Mouse (Mus musculus) kidney, postnatal 4 days (tissue): Measurements from ENCODE around the gene Sat2.
A peak's percentile ranks its signal among the peaks of the same experiment; 100 is the strongest.

ENCODE experiments used
- DNase-seq, 2 experiments: peaks; one replicate each; pipeline ENCODE4 v3.0.0; 2021; ENCODE audit warnings: mixed read lengths in 2 of 2

Sat2 gene

DNA sequence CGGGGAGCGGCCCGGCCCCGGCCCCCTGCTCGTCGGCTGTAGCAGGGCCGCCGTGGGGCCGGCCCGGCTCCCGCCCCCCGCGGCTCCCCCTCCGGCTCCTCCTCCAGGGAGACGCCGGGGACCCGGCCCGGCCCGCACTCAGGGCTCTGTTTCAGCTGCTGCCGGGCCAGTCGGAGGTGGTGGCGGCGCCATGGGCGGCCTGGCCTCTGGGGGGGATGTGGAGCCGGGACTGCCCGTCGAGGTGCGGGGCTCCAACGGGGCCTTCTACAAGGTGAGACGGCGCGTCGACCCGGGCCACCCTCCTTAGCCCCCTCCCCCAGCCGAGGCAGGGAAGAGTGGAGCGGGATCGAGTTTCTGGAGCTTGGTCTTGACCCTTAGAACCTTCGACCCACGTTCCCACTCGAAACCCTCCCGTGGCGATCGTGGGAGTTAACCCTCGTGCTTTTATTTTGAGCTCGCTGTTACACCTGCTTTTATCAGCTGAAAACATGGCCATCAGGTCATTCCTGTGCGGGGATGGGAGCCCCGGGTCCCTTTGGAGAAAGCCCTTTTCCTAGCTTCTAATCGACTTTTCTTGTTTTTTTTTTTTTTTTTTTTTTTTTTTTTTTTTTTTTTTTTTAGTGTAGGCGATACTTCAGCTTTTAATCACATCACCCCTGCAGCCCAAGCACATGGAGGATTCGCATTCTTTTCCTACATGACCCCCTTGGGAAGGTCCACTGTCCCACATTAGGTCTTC is 11.5 kb downstream of the Sat2 start:
- DNase-seq, result peak in 1 of 2 experiments; percentile 87

DNA sequence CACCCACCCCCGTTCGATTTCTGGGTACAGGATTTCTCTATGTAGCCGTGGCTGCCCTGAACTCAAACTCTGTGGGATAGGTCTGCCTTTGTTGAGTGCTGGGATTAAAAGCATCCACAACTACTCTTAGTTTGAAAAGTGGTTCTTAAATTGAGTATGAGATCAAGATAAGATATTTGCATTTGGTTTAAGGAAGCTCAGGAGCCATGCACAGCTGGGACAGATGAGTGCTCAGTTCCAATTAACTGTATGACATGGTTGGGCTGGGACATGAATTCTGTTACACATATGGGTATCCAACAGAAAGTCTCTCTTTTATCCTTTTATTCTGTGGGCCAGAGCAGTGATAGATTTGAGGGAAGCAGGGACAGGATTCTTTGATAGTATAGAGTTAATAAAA is 13.6 kb downstream of the Sat2 start:
- no peak for DNase-seq

DNA sequence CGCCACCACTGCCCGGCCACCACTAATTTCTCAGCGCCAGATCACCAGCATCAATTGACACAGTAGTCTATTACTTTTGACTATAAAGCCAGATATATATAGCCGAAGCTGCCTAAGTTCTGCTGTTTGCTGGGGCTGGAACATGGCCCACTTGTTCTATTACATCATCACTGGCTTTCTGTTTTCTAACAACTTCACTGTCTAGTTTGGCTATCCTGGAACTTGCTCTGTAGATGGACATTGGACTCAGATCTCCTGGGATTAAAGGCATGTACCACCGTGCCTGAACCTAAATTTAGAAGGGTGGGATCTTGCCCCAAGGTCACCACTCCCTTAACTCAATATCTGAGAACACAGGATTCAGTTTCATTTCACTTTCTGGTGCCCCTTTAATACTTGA is 24.0 kb downstream of the Sat2 start:
- DNase-seq, result no peak

DNA sequence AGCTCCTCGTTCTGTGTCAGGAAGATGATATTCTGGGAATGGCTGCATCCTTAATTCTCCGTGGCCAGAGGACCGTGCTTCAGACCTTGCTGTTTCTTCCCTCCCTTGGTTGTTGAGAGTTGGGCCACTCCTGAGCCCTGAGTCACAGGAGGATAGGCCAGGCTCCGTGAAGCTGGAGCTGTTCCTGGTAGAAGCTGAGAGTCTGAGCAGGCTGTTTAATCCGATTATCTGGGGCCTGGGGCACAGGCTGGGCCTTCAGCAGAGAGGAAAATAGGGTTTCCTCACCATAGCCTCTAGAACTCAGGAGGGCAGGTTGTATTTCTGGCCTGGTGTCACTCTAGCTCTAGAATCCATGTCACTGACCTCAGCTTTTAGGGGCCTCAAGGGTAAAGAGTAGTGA is 31.6 kb downstream of the Sat2 start:
- DNase-seq, result no peak

DNA sequence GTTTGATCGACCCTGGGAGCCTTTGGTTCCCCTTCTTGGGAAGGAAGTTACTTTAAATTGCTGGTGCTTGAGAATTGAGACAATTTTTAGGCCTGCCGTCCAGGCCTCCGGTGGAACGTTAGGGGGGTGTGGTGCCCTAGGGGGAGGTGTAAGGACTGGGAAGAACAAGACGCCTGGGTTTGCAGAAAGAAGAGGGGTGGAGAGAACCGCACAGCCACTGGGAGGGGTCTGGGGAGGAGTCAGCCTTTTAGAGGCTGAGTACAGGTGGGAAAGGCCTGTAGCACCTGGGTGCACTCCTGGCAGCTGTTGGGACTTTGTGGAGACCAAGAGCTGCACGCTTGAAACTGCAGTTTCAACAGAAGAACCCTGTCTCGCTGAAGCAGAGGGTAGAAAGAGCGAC is 32.9 kb downstream of the Sat2 start:
- DNase-seq, result peak; percentile 23 to 35

DNA sequence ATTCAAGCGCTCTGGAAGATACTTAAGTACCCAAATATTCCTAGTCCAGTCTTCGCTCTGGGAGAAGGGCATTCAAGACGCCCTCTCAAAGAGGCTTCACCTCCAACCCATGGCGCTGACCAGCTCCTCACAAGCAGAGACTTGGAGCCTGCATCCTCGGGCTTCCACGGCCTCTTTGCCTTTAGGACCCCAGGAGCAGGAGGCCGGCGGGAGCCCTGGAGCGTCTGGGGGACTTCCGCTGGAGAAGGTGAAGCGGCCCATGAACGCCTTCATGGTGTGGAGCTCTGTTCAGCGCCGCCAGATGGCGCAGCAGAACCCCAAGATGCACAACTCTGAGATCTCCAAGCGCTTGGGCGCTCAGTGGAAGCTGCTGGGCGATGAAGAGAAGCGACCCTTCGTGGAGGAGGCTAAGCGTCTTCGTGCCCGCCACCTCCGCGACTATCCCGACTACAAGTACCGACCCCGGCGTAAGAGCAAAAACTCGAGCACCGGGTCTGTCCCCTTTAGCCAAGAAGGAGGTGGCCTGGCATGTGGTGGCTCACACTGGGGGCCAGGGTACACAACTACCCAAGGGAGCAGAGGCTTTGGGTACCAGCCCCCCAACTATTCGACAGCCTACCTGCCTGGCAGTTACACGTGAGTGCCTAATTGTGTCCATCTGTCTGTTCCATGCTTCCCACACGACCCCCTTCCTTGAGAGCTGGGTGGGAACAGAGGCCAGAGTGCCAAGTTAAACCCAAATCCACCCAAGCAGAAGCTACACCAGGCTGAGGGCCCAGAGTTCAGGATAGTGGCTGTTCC is 33.6 kb downstream of the Sat2 start, which contains the start of gene Sox15:
TSS of gene Sox15 (plus strand) at position 51 of the 801 bp plus-strand sequence.
- peak; percentile 85 to 91 for DNase-seq

DNA sequence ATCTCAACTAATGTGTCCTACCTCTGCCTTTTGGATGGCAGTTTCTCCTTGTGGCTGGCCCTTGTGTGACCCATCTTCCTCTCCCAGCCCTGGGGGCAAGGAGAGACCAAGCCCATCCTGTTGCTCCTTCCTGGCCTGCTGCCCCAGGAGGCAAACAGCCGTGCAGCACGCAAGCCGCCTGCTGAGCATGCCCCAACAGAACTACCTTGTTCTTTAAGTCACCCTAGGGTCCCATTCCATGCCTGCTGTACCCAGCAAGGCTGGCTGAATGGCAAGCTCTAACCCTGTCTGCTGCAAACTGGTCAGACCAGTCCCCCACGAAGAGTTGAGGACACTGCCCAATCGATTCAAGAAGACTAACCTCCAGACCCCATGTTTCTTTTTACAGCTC is 34.2 kb downstream of the Sat2 start:
- DNase-seq, result peak in 1 of 2 experiments; percentile 14

DNA sequence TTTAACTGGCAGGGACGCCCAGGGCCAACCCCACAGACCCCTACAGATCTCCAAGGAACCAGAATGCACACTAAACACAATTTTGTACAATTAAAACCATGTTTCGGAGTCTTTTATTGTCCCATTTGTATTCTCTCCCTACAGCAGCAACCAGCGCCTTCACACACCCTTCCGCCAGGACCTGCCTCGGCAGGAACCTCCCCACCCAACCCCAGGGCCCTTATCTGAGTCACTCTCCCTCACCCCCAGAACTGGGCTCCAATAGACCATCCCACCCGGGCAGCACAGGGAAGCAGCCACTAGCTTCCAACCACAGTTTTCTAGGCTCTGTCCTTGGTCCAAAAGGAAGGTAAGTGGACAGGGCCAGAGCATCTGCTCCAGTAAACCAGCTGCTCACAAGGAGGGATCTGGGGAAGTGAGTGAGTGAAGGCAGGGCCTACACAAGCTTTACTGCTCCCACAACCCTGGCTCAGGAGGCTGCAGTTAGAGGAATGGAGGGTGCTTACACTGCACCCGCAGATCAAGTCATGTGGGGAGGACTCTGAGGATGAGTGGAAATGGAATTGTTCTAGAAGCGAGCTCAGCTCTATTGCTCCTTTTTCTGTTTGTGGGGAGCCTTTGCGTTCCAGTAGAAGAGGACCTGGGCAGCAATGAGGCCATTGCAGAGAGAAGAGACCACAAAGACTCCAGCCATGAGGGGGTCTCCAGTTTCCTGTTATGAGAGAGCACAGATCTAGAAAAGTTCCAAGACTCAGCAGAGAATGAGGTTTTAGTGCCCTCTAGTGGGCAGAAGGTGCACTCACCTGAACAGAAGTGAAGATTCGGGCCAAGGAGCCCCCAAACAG is 35.0 kb downstream of the Sat2 start:
- DNase-seq, result peak; percentile 67 to 73

DNA sequence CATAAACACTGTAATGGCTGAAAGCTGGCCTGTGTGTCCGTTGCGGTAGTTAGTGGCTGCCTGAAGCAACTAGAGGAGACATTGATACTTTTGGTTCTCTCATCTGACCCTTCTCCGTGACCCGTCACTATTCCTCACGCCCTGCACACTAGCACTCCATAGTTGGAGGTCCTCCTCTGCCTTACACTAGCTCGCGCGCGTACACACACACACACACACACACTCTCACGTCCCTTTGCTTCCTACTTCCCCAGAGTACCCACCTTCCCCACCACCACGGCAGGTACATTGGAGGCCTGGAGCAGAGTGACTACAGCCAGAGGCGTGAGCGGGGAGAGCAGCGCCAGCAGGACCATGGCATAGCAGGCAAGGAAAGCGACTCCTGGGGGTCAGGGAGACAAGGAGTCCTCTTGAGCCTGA is 35.6 kb downstream of the Sat2 start:
- peak in 1 of 2 experiments; percentile 9 for DNase-seq

DNA sequence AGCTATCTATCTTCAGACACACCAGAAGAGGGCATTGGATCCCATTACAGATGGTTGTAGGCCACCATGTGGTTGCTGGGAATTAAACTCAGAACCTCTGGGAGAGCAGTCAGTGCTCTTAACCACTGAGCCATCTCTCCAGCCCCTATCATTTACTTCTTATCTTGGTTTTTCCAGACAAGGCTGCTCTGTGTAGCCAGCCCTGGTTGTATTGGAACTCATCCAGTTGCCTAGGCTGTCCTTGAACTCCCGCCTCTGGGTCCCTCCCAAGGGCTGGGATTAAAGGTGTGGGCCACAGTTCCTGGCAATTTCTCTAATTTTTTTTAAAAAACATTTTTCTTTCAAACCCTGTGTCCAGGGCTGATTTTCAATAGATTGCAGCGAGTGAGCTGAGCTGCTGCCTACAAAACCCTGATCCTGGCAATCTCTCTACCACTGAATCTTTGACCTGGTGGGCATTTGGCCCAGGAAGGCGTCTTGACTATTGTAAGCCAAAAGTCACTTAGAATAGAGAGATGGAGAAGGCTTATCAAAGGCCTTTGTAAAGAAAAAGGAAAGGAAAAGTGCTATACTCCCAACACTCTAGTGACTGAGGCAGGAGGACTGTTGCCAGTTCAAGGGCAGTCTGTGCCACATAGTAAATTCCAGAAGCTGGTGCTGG is 39.5 kb downstream of the Sat2 start:
- no peak for DNase-seq

DNA sequence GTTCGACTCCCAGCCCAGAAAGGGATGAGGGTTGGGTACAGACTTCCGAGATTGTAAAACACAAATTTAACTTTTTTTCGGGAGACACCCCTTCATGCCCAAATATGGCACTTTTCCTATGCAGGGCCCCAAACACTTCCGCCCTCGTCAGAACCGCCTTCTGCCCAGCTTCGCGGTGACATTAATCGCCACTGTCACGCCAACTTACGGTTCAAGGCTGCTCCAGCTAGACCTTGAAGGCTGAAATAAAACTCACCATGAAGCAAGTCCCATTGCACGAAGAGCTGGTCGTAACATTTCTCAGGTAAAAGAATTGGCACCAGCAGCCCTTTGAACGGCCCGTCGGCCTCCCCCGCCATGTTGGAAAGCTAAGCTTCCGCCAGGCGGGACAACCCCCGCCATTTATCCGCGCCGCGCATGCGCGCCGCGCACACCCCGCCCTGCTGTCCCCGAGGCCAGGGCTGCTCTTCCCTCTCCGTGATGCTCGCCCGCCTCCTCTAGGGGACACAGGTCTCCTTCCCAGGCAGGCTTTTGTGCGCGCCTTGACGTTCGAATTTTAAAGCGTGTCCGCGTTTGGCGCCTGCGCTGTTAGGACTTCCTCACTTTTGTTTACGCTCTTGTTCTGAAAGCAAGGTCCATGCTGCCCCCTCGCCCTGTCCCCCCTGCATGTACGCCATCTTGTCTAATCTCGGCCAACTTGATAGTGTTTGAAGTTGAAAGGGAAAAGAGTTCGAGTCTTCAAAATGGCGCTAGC is 40.6 kb downstream of the Sat2 start, which contains the start of gene Mpdu1:
TSS of gene Mpdu1 (minus strand) at position 430 of the 754 bp plus-strand sequence.
- peak; percentile 94 to 97 for DNase-seq

DNA sequence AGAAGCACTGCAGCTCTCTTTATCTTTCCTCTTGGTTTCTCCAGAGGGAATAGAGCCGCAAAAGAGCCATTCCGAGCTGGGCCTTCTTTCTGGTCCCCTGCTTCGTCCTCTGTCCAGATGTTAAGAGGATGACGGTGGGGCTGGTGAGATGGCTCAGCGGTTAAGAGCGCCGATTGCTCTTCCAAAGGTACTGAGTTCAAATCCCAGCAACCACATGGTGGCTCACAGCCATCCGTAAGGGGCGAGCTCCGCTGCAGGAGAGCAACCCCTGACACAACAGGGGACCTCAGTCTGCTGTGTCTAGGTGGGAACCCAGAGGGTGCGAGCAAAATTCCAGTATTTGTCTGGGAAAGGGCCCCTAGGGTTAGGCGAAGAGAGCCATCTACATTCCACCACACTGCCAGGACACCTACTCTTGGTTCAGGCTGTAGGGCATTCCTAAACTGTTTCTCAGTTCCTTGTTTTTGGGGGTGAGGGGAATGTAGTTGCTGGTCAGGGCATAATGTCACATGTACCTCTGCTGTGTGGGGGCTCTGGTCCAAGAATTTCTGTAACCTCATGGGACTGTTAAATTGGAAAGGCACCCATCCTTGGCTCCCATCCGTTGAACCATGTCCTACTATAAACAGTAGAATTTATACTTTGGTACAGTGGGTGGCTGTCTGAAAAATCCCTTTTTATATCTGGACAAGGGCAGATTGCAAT is 41.3 kb downstream of the Sat2 start:
- no peak for DNase-seq

DNA sequence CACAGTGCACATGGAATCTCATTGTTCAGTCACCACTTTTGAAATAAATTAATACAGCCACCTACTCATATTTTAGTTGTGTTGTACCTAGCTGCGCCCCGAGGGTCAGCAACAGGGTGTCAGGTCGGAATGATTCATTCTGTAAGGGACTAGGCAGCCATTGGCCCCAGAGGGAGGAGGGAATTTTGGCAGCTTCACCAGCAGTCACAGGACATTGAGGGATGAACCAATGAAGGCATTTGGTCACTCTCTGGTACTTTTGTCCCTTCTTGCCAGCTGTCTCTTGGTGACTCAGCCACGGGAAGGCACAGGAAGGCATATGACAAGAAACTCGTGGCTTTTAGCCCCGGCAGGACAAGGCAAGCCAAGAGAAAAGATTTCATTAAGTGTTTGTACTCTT is 42.0 kb downstream of the Sat2 start:
- DNase-seq, result no peak

DNA sequence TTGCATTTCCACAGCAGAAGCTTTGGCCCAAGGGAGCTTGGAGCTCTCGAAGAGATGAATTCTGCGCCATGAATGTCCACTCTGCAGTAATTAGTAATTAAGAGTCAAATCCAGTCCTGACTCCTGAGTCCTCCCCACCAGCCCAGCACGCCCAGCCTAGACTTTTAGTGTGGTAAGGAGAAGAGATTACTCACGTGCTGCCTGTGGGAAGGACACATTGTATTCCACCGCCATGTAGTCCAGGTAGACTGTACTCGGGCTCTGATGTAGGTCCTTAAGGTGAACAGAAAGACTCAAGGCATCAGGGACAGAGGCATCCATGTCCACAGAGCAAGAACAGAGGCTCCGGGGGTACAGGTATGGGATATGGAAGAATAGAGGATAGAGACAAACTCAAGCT is 43.0 kb downstream of the Sat2 start:
- no peak for DNase-seq

DNA sequence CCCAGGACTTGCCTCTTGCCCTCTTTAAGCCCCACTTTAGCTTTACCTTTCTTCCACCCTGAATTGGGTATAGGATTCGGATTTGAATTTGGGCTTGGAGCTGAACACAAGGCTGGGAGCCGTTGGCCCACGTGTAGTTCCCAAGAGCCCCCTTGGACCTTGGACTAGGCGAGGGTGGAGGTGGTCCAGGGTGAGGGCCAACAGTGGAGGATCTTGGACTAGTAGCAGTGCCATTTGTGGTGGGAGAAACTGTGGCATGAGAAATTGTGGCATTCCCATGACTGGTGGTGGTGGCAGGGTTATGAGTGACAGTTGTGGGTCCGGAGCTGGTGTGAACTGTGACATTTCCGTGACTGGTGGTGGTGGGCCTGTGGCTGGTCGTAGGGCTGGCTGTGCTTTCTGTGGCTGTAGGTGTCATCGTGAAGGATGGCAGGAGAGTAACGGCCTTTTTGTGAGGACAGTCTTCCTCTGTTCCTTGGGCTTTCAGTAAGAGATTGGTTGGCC is 43.7 kb downstream of the Sat2 start:
- DNase-seq, result peak in 1 of 2 experiments; percentile 23

DNA sequence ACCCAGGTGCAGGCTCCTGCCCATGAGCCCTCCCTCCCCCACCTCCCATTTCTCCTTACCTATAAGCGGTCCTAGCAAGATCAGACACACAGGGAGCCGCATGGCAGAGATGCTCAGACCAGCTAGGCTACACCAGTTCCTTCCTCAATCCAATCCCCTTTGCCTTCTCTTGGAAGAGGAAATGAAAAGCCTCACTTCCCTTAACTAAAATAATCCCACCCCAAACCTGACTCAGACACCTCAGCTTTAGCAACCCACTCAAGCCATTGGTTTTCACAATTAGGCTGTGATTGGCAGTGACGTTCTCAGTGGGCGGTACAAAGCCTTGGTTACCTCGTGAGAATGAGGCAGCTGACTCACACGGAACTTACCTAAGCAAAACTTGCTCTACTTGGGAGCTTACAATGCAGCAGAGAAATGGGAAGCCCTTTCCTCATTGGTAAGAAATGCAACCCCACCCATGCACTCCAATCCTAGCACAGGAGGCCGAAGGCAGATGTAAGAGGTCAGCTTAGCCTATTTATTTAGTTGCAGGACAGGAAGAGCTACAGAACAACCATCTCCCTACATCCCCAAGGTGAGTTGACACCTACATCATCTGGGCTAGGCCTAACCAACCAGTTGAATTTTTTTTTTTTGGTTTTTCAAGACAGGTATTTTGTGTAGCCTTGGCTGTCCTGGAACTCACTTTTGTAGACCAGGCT is 44.3 kb downstream of the Sat2 start, which contains the start of gene Cd68:
TSS of gene Cd68 (minus strand) at position 193 of the 704 bp plus-strand sequence.
- DNase-seq, result peak; percentile 55 to 63

DNA sequence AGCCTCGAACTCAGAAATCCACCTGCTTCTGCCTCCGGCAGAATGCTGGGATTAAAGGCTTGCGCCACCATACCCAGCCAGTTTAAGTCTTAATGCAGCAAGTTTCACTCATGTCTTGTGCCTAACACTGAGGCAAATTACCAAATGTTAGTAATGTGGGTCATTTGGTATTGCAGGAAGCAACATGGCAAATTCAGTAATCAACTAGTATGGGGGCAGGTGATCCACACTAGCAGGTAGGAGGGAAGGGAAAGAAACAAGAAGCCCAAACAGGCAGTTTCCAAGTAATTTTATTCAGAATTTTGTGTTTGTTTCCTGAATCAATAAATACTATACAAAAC is 44.8 kb downstream of the Sat2 start:
- DNase-seq, result no peak

DNA sequence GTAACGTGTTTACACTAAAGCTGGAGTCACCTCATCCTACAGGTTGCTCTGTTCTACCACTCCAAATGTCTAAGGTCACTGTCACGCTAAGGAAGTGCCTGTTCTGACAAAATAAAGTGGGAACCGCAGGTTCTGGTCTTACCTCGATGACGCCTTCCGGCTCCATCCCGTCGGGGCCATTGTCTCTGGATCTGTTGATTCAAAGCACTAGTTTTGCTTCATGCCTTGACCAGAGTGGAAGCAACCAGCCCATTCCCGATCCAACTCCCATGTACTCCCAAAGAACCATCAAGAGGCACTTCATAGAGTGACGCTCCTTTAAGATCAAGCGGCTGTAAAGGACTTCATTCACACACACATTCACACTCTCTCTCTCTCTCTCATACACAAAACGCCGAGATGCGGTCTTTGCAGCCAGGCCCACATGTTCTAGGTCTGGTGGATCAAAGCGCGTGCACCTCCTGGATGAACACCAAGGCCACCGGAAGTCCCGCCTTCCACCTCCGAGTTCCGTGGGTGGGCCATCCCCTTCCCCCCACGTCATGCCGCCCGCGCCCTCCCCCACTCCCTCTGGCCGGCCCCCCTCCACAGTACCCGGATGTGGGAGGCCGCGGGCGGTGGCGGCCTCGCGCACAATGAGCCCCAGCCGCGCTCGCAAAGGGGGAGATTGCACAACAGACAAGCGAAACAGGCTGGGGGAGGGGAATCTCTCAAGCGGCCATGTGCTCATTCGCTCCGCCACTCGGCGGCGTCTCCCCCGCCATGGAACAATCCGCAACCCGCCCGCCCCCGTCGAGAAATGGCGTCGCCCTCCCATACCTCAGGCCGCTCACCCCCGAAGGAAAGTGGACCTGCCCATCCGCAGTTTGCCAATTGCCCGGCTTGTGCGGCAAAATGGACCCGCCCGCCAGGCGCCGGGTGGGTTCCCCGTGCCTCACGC is 49.2 kb downstream of the Sat2 start:
- DNase-seq, result peak; percentile 97 to 98

DNA sequence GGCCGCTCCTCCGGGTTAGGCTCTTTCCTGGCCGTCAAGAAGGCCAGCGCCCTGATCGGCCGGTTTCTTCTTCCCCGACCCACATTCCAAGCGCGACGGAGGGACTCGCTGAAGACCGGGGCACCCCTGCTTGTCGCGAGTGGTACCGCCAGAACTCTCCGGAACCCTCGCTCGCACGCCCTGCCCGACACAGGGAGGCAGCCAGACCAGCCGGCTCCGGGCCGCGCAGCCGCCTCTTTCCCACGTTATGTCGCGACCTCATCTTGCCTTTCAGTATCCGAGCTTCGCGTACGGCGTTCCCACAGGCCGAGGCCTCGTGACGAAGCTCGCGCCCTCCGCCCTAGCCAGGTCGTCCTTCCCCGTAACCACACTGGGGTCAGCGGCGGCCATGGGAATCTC is 49.9 kb downstream of the Sat2 start:
- DNase-seq, result no peak
